Mouse (Mus musculus) spleen, adult 18-20 months (tissue): Measurements from ENCODE around the gene Dnmt3b.
"Not testable (repeated sequence)": the region's sequence is repeated elsewhere in the genome, so short reads cannot be mapped to it uniquely, and the experiment has no call there.

ENCODE experiments used
- DNase-seq, 2 experiments: peaks; one replicate each; pipeline ENCODE4 v3.0.0; 2022; ENCODE audit warnings: mixed read lengths in 2 of 2

Dnmt3b gene

DNA sequence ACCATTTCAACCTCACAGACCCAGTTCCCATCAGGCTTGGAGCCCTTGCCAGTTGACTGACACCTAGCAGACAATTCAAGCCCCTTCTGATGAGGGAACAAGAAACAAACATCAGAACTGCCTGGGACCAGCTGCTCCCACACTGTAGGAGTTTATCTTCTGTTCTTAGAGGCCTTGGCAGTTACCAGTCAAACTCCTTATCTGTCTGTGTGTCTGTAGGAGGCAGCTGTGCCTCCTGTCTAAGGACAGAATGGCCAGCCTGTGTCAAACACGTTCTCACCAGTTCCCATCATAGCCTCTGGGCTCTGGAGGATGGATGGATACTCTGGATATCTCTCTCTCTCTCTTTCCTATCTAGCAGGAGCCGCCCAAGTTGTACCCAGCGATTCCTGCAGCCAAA lies 68.6 kb downstream of the Dnmt3b start:
- DNase-seq, result not testable (repeated sequence)

DNA sequence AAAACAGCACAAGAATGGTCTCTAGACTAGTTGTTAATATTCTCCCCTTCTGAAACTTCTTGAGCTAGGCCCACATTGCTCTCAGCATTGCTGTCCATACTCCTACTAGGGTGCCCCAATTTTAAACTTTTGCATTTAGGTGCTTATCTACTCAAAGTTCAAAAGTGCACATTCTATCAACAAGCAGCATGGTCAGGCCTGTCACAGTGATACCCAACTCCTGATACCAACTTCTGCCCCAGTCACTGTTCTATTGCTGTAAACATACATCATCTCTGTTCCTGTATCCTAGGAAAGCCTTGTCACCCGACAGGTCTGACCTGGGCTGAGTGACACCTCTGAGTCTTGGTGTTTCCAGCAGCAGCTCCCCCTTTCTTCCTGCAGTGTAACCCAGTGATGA lies 73.8 kb downstream of the Dnmt3b start:
- no peak for DNase-seq

DNA sequence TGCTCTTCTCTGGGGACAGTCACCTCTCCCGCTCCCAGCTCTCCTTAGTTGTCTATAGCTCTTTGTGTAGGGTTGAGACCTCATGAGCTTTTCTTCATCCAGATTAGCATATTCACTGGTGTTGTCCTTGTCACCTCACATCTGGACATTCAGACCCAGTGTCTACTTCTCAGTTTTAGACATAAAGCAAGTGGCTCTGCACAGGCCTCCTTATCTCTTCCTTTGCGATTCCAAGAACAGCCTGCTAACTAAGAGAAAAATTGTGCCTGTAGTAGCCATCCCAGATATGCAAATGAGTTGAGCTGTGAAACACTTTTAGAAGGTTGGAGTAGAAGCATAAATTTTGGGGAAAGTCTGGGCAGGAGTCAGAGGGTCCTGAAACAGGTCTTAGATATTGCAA lies 75.2 kb downstream of the Dnmt3b start:
- DNase-seq, result no peak

DNA sequence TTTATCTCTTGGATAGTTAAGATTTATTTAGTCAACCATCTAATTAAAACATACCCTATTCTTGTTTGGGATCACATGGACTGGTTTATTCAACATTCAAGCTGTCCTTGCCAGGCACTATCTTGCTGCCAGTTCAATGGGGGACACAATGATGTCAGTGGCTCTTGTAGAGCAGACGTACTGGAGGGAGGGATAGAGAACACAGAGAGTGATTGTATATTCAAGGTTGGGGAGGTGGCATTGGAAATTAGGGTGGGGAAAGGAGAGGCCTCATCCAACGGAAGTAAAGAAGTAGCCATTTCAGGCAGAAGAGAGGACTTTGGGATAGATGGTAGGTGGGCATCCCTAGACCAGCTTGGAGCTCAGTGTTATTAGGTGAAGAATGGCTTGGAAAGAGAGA lies 75.6 kb downstream of the Dnmt3b start:
- no peak for DNase-seq

DNA sequence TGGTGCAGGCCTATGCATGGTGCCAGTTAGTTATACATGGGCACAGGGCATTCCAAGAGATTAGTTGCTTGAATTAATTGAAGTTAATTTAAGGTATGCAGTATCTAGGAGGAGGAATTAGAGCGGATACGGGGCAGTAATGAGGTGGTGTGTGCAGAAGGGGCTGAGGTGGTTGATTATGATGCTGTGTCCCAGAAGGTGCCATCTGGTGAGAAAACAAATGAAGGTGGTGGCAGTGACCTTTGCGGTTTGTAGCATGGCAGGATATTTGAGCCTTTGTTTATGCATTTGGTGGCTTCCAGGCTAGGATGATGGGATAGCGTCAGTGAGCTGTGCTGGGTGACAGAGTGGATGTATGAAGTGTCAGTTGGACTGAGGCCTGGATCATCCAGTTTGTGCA lies 76.0 kb downstream of the Dnmt3b start:
- no peak for DNase-seq

DNA sequence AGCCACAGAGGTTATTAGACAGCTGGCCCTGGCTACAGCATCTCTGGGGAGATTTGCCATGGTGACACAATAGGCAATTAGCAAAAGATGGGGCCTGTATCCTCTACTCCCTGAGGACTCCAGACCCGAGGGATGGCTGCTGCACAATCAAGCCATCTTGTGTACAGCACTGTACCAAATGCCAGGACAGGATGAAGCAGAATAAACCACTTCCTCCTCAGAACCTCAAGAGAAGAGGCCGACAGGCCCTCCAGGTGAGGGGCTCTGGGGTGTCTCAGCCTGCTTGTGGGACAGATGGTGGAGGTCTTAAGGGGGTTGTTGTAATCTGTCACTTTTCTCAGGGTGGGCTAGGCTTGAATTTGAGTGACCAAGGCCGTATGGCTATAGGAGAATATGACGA lies 84.8 kb downstream of the Dnmt3b start:
- DNase-seq, result no peak
